Mouse (Mus musculus): ENCODE results near the gene Utp14b.

The Utp14b gene

DNA sequence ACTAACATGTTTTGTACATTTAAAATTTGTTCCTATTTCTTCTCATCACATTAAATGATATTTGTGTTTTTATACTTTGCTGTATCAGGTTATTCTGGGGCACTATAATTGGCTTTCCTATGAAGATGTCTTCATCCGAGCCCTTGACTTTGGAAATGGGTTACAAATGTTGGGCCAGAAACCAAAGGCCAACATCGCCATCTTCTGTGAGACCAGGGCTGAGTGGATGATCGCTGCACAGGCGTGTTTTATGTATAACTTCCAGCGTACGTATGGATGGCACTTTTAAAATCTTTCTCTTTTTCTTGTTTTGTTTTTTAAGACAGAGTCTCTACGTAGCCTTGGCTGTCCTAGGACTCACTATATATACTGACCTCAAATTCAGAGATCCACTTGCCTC, 30.3 kb downstream of the Utp14b start:
- DNase-seq: no peak

DNA sequence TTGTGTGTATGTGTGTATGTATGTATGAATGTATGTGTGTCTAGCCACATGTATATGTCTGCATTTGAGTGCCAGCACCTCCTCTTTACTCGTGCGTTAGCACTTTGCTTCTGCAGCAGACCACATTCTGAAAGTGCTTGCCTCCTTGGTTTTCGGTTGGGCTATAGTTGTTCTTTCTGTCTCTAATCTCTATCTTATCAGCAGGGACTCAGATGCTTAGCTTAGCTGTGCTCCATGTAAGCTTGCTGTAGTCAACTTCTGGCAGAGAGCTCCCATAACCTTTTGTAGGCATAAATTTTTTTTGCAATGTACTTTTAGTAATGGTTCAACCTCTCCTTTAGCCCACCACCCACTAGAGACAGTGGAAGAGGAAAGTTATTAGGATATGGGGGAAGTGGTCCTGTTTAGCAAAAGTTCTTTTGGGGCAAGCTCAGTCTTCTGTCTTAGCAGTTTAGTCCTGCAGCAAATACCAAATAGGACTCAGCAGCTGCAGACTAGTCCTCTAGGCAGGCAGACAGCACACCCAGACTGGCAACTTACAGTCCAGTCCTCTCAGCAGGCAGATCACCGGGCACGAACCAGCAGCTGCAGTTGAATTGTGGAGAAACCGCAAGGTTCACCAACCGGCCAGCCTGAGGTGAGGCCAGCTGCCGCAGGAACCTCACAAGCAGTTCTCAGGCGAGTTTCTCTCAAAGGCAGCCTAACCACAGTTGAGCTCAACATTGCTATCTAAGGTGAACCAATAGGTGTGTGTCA, 36.8 kb downstream of the Utp14b start:
- no peak for DNase-seq

DNA sequence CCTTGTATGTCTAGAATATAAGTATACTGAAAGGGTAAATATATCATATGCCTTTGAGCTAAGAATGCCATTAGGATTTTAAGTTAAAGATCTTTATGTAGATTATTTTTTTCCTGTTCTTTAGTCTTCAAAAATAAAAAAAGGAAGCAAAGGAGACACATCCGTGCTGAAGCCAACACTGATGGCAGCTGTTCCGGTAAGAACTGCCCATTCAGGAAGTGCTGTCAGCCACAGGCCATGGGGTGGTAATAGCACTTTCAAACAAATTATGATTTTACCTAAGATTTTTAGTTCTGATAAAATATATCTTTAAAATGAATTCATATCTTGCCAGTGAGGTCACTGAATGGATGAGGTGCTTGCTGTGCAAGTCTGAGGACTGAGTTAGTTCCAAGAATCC, 38.5 kb downstream of the Utp14b start:
- no peak for DNase-seq

GRCm38 (mm10) chr1:78696903-78697302, 39.1 kb downstream of the Utp14b start:
- no peak for DNase-seq

- no peak for DNase-seq
These were observed 40.3 kb downstream of the Utp14b start for GRCm38 (mm10) chr1:78698138-78698537.

- no peak for DNase-seq
These were observed 43.9 kb downstream of the Utp14b start for GRCm38 (mm10) chr1:78701740-78702139.

- DNase-seq: no peak
These were observed 44.6 kb downstream of the Utp14b start for GRCm38 (mm10) chr1:78702282-78702963.

DNA sequence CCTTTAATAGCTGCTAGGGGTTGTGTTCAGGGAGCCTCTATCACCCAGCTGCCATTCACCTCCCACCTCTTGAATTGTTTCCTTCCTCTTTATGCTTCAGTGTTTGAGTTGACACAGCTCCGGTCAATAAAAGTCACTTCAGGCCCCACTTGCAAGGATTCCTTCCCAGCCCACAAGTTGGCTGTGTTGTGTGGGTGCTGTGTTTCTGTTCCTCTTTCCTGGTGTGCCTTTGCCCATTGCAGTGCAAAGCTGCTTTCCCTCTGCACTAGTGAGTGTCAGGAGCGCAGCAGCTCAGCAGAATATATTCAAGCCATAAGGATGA, 45.1 kb downstream of the Utp14b start:
- DNase-seq: no peak

DNA sequence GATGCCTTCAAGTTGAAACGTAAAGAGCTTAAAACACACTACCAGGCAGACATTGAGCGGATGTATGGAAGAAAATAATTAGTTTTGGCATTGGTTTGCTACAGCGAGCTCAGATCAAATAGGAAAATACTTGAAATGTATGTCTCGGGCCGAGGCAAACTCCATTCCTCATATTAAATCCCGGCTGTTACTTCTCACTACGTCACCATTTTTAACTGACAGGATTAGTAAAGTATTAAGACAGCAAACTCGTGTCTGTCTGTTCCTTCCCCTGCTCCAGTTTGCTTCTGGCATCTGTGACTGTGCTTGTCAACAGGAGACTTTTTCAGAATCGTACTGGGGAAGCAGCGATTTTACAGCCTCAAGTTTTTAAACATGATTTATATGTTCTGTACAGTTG, 48.5 kb downstream of the Utp14b start:
- no peak for DNase-seq

DNA sequence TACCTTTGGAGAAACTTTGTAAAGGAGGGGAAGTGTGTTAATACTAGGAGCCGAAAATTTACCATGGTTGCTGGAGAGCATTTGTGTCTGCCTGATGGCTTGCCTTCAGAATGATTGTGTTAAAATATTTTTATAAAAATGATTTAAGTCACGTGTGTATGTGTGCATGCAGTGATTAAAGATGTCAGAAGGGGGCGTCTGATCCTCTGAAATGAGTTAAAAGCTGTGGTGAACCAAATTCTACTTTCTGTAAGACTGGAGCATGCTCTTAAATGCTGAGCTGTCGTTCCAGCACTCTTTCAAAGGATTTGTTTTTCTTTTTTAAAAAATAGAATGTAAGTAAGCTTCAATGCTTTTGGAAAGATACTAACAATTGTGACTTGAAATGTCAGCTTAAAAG, 49.4 kb downstream of the Utp14b start:
- DNase-seq: peak; percentile 44

DNA sequence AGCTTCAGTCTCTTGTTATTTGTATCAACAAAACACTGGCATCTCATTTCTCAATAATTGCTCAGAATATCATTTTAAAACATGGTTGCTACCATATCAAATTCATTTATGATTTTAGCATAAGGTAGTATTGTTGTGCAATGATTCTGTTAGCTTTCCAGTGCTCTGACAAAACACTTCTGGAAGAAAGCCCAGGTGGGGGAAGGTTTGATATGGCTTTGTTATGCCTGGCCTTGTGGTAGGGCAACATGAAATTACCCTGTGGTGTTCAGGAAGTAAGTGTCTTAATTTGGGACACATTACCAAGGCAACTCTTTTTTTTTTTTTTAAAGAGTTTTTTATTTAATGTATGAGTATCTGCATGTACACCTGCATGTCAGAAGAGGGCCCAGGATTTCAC, 52.2 kb downstream of the Utp14b start:
- DNase-seq: no peak

GRCm38 (mm10) chr1:78710613-78711329, 52.9 kb downstream of the Utp14b start:
- no peak for DNase-seq
